Mouse (Mus musculus): ENCODE measurements around the gene S100a10.

DNA sequence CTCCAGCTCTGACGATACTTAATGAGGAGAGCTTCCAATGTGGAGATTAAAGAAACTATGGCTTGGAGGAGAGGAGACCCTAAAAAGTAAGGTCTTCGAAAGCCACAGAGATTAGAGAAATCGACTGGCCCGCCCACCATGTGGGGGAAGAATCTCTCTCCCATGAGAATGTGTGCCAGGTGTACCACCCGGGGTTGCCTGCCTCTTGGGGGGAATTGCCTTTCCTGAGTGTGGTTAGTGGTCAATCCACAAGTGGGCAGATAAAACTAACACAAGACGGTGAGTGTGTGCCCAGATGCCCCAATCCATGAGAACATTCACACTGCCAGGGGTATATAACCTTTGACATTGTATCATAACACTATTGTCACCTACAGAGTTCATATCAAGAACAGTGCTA is 12.8 kb downstream of the S100a10 start:
- no peak for TF ChIP-seq POLR2A (IDR thresholded peaks at IDR 0.05; ENCODE audit: borderline replicate concordance, insufficient read depth, low read length)
- no peak for TF ChIP-seq CTCF (IDR thresholded peaks at IDR 0.05; ENCODE audit: borderline replicate concordance, insufficient read depth, low read depth, low read length)

Data from cerebellum, adult 2 months (tissue).